Mouse (Mus musculus): Measurements from ENCODE around the gene Gabarapl1. TPM values are rescaled to one million over a fixed set of nuclear protein-coding genes. Genes with fewer than 3 reads are reported as not detected.

The Gabarapl1 gene
- polyA plus RNA-seq, 1 experiment from 2014 or later = 217 TPM

- 82% methylated on average over 3 of the region's 3 CpGs for WGBS
- no peak overlapping the region for H3K9ac ChIP-seq (replicated peaks; ENCODE audit: low read depth, low read length)
- ATAC-seq = no peak
- H3K4me1 ChIP-seq (replicated peaks; ENCODE audit: control insufficient read depth, insufficient read depth, low read length) = no peaks in the 10 kb centered on the region
- H3K4me3 ChIP-seq (replicated peaks; ENCODE audit: low read length) = no peak overlapping the region
- no peaks in the 10 kb centered on the region for H3K9me3 ChIP-seq (ENCODE audit: control insufficient read depth, low read length)
- H3K36me3 ChIP-seq (ENCODE audit: control insufficient read depth, insufficient read depth) = no peaks in the 10 kb centered on the region
- no peak overlapping the region for H3K4me2 ChIP-seq (ENCODE audit: low read length)
- H3K27me3 ChIP-seq (replicated peaks; ENCODE audit: control insufficient read depth, insufficient read depth, low read length) = no peaks in the 10 kb centered on the region
- H3K27ac ChIP-seq (ENCODE audit: low read length) = no peak overlapping the region
These were observed 50.1 kb downstream of the Gabarapl1 start for GRCm38 (mm10) chr6:129583014-129583413.

- Histone ChIP-seq H3K9ac (replicated peaks; ENCODE audit: low read depth, low read length) (no peak within 1 kb of the TSS), H3K4me2 (ENCODE audit: low read length) (no peak within 1 kb of the TSS), H3K4me1 (replicated peaks; ENCODE audit: control insufficient read depth, insufficient read depth, low read length) (no peaks in the 10 kb centered on the region), H3K9me3 (ENCODE audit: control insufficient read depth, low read length) (no peaks in the 10 kb centered on the region), H3K27ac (ENCODE audit: low read length) (no peak within 1 kb of the TSS), H3K36me3 (ENCODE audit: control insufficient read depth, insufficient read depth) (no peaks in the 10 kb centered on the region), H3K4me3 (replicated peaks; ENCODE audit: low read length) (no peak within 1 kb of the TSS), H3K27me3 (replicated peaks; ENCODE audit: control insufficient read depth, insufficient read depth, low read length) (no peaks in the 10 kb centered on the region)
- WGBS = 83% methylated on average over 3 of the region's 3 CpGs
- ATAC-seq = no peak
These were observed 58.5 kb downstream of the Gabarapl1 start, which contains the start of gene Klrd1 for GRCm38 (mm10) chr6:129591508-129591907. Gene Klrd1 (plus strand): TSS chr6:129591782.

Other genes with a start within 250 kb of the Gabarapl1 start
- gene 4922502D21Rik, start 201.4 kb upstream of the Gabarapl1 start, polyA plus RNA-seq (2015; fragmentation: Nextera tagmentation; extraction: Ambion mirVana) = not detected in 2 replicates
- gene Clec12a, start 190.5 kb upstream of the Gabarapl1 start, polyA plus RNA-seq (2015; fragmentation: Nextera tagmentation; extraction: Ambion mirVana) = 0.18 and 0.27 TPM in 2 replicates
- gene Clec12b, start 147.3 kb upstream of the Gabarapl1 start, polyA plus RNA-seq (2015; fragmentation: Nextera tagmentation; extraction: Ambion mirVana) = not detected in 2 replicates
- gene Clec1b, start 135.9 kb upstream of the Gabarapl1 start, polyA plus RNA-seq (2015; fragmentation: Nextera tagmentation; extraction: Ambion mirVana) = 0.86 and 1.2 TPM in 2 replicates
- gene Clec9a, start 124.3 kb upstream of the Gabarapl1 start, polyA plus RNA-seq (2015; fragmentation: Nextera tagmentation; extraction: Ambion mirVana) = 0.19 TPM in 1 of 2 replicates, not detected in the other
- 0.80 and 0.84 TPM in 2 replicates for gene Clec1a, start 81.2 kb upstream of the Gabarapl1 start, polyA plus RNA-seq (2015; fragmentation: Nextera tagmentation; extraction: Ambion mirVana)
- gene Olr1, start 26.0 kb upstream of the Gabarapl1 start, polyA plus RNA-seq (2015; fragmentation: Nextera tagmentation; extraction: Ambion mirVana) = not detected in 2 replicates
- gene Tmem52b, start 20.6 kb upstream of the Gabarapl1 start, polyA plus RNA-seq (2015; fragmentation: Nextera tagmentation; extraction: Ambion mirVana) = 0.09 TPM in 1 of 2 replicates, not detected in the other
- not detected in 2 replicates for gene Klre1, start 44.7 kb downstream of the Gabarapl1 start, polyA plus RNA-seq (2015; fragmentation: Nextera tagmentation; extraction: Ambion mirVana)
- gene Klrd1, start 58.6 kb downstream of the Gabarapl1 start, polyA plus RNA-seq (2015; fragmentation: Nextera tagmentation; extraction: Ambion mirVana) = not detected in 2 replicates
- gene Klrk1, start 90.7 kb downstream of the Gabarapl1 start, polyA plus RNA-seq (2015; fragmentation: Nextera tagmentation; extraction: Ambion mirVana) = 0.25 TPM in 1 of 2 replicates, not detected in the other
- not detected in 2 replicates for gene Klrc3, start 110.2 kb downstream of the Gabarapl1 start, polyA plus RNA-seq (2015; fragmentation: Nextera tagmentation; extraction: Ambion mirVana)
- not detected in 2 replicates for gene Klrc2, start 127.5 kb downstream of the Gabarapl1 start, polyA plus RNA-seq (2015; fragmentation: Nextera tagmentation; extraction: Ambion mirVana)
- gene Klrc1, start 145.8 kb downstream of the Gabarapl1 start, polyA plus RNA-seq (2015; fragmentation: Nextera tagmentation; extraction: Ambion mirVana) = not detected in 2 replicates
- not detected in 2 replicates for gene Klri1, start 184.0 kb downstream of the Gabarapl1 start, polyA plus RNA-seq (2015; fragmentation: Nextera tagmentation; extraction: Ambion mirVana)
- not detected in 2 replicates for gene Klri2, start 207.3 kb downstream of the Gabarapl1 start, polyA plus RNA-seq (2015; fragmentation: Nextera tagmentation; extraction: Ambion mirVana)

Measured in forebrain, embryonic 16.5 days (tissue).